Mouse (Mus musculus) midbrain, embryonic 14.5 days (tissue): ENCODE measurements around the gene Art2b. TPM values are rescaled to one million over a fixed set of nuclear protein-coding genes. Genes with fewer than 3 reads are reported as not detected.
A peak's percentile ranks its signal among the peaks of the same experiment; 100 is the strongest.

Source experiments
- ATAC-seq: fragments of 200-750 bp; cut with Nextera tagmentation; 2 replicates; pipeline ENCODE4 v1.8.0; 2017; ENCODE audit warnings: moderate number of reproducible peaks, moderate library complexity; ENCODE audit not compliant: low FRiP score, low TSS enrichment
- DNase-seq: peaks from one replicate; pipeline ENCODE4 v3.0.0-alpha.2; 2015
- H3K27ac ChIP-seq: fragments of 300-500 bp; sonication (generic); replicated peaks from 2 replicates; pipeline ENCODE4 v1.5.1; 2014; ENCODE audit warnings: mild to moderate bottlenecking, low read depth, low read length, moderate library complexity
- H3K27me3 ChIP-seq: fragments of 300-500 bp; sonication (generic); 2 replicates; pipeline ENCODE4 v1.6.1; 2014; ENCODE audit warnings: low read length, control low read depth, mixed read lengths; ENCODE audit not compliant: control insufficient read depth, insufficient read depth
- H3K36me3 ChIP-seq: fragments of 300-500 bp; sonication (generic); 2 replicates; pipeline ENCODE4 v1.6.1; 2014; ENCODE audit warnings: low read length, control low read depth; ENCODE audit not compliant: control insufficient read depth, insufficient read depth
- H3K4me1 ChIP-seq: fragments of 300-500 bp; sonication (generic); 2 replicates; pipeline ENCODE4 v1.6.1; 2014; ENCODE audit warnings: mild to moderate bottlenecking, antibody characterized with exemption, low read length, control low read depth; ENCODE audit not compliant: control insufficient read depth, insufficient read depth
- H3K4me2 ChIP-seq: fragments of 300-500 bp; sonication (generic); 2 replicates; pipeline ENCODE4 v1.6.1; 2014; ENCODE audit warnings: mild to moderate bottlenecking, low read length, moderate library complexity
- H3K4me3 ChIP-seq: fragments of 300-500 bp; sonication (generic); replicated peaks from 2 replicates; pipeline ENCODE4 v1.5.1; 2014; ENCODE audit warnings: low read depth, low read length
- H3K9ac ChIP-seq: fragments of 300-500 bp; sonication (generic); replicated peaks from 2 replicates; pipeline ENCODE4 v1.6.1; 2014; ENCODE audit warnings: mild to moderate bottlenecking, low read length, moderate library complexity
- H3K9me3 ChIP-seq: fragments of 300-500 bp; sonication (generic); 2 replicates; pipeline ENCODE4 v1.6.1; 2016; ENCODE audit warnings: low read length, control low read depth, mixed read lengths; ENCODE audit not compliant: control insufficient read depth
- WGBS: fragments of 180-500 bp; shearing (Covaris S2); extraction: QIAGEN DNeasy Blood & Tissue Kit; methylation state at CpG from one replicate; pipeline ENCODE4 v1.1.7; 2014; 5-methylcytosine and 5-hydroxymethylcytosine counted together
- polyA plus RNA-seq: library from polyadenylated mRNA; unstranded; fragments of >200 nt; fragmentation: Nextera tagmentation; extraction: Ambion mirVana; gene quantifications from 2 replicates; pipeline ENCODE4 v1.2.1, GENCODE M21; 2014

Art2b gene
- polyA plus RNA-seq, 1 experiment from 2014 or later = not detected

DNA sequence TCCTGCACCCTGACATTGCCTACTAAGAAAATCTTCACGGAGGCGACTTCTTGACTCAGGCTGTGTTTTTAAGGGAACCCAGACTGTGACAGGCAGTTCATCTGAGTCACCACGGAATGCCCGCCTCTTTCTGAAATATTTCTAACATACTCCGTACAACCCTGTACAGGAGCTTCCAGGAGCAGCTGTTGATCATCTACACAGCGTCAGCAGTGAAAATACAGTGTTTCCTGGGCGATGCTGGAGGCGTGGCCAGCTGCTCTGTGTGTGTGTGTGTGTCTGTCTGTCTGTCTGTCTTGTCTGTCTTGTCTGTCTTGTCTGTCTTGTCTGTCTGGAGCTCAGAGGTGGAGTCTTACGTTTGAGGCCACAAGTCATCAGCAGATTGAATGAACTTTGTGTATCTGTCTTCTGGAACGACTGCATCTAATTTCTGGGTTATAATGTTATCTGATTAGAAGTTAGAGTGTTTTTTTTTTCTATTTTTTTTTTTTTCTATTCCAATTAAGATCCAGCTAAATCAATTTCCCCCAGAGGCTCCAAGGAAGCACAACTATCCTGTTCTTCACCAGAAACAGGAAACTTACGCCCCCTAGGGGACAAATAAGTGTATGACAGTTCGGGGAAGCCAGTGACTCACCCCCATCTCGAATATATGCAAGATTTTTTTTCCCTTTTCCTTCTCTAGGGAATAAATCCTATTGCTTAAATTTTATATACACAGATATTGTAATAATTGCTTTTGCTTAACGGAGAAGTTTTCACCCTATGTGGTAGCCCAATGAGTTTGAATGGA, 47.1 kb downstream of the Art2b start:
- no peak overlapping the region for H3K4me2 ChIP-seq
- H3K27me3 ChIP-seq = no peaks in the 10 kb centered on the region
- H3K27ac ChIP-seq = no peak overlapping the region
- no peak overlapping the region for H3K4me3 ChIP-seq
- WGBS = 67% methylated on average over 14 of the region's 14 CpGs
- no peak for ATAC-seq
- peaks cover 11% of the 10 kb centered on the region; the same call in 1 of the 2 replicates for H3K4me1 ChIP-seq
- H3K36me3 ChIP-seq = no peaks in the 10 kb centered on the region
- no peak overlapping the region for H3K9ac ChIP-seq
- DNase-seq = peak; percentile 75
- H3K9me3 ChIP-seq = no peaks in the 10 kb centered on the region

DNA sequence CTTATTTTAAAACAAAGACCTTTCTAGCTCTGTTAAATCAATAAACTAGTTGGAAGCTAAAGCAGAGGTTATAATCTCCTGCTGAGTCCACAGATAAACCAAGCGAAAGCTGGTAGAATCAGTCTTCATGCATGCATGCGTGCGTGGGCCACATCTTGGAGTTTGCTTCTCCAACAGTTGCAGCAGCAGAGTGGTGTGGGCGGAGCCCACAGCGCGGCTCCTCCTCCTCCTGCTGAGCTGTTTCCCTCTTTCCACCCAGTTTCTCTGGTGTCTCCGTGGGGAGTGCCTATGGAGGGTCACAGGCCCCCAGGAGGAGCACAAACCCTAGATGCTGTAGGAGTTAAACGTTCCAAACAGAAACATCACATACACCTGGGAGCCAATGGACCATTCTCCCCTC, 47.9 kb downstream of the Art2b start:
- no peak for ATAC-seq
- no peak for DNase-seq
- Histone ChIP-seq H3K27me3 (no peaks in the 10 kb centered on the region), H3K4me3 (no peak overlapping the region), H3K4me1 (peaks cover 11% of the 10 kb centered on the region; the same call in 1 of the 2 replicates), H3K9me3 (no peaks in the 10 kb centered on the region), H3K27ac (no peak overlapping the region), H3K4me2 (no peak overlapping the region), H3K9ac (no peak overlapping the region), H3K36me3 (no peaks in the 10 kb centered on the region)
- 57% methylated on average over 8 of the region's 8 CpGs for WGBS

DNA sequence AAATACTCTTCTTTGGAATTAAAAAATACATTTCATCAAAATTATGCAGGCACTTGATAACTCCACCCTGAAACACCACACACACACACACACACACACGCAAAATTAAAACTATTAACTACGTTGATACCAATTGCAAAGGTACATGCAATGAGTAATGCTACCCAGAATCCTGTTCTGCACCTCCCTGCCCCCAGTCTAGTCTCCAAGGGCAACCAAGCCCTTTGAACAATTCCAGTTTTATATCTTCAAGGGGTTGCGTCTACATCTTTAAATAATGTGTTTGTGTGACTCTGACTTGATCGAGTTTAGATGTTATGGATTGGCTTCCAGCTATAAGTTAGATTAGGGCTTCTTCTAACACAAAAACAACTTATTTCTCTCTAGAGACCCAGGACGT, 49.9 kb downstream of the Art2b start:
- ATAC-seq = no peak
- no peaks in the 10 kb centered on the region for H3K36me3 ChIP-seq
- H3K4me2 ChIP-seq = no peak overlapping the region
- H3K27ac ChIP-seq = no peak overlapping the region
- peaks cover 11% of the 10 kb centered on the region; the same call in 1 of the 2 replicates for H3K4me1 ChIP-seq
- H3K9me3 ChIP-seq = no peaks in the 10 kb centered on the region
- no peak overlapping the region for H3K9ac ChIP-seq
- no peak for DNase-seq
- H3K4me3 ChIP-seq = no peak overlapping the region
- H3K27me3 ChIP-seq = no peaks in the 10 kb centered on the region
- 67% methylated on average over 5 of the region's 5 CpGs for WGBS

DNA sequence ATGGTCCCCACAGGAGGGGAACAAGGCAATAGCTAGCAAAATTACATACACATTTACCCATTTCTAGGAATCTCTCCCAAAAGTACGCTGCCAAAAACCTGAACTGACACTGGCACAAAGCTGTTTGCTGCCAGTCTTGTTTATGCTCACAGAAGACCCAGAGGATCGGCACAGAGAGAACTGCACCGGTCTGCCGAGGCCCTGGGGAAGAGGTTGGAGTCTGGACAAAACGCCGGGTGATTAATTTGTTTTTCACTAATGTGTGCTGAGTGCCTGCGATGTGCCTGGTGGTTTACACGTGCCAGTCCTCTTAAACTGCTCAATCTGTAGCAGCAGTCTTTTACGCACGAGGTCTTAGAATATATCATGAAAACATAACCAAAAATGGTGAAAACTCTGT, 50.3 kb downstream of the Art2b start:
- Histone ChIP-seq H3K27me3 (no peaks in the 10 kb centered on the region), H3K4me2 (no peak overlapping the region), H3K4me3 (no peak overlapping the region), H3K36me3 (no peaks in the 10 kb centered on the region), H3K9ac (no peak overlapping the region), H3K4me1 (peaks cover 11% of the 10 kb centered on the region; the same call in 1 of the 2 replicates), H3K9me3 (no peaks in the 10 kb centered on the region), H3K27ac (no peak overlapping the region)
- 64% methylated on average over 10 of the region's 10 CpGs for WGBS
- ATAC-seq (no peak), DNase-seq (peak; percentile 25)

DNA sequence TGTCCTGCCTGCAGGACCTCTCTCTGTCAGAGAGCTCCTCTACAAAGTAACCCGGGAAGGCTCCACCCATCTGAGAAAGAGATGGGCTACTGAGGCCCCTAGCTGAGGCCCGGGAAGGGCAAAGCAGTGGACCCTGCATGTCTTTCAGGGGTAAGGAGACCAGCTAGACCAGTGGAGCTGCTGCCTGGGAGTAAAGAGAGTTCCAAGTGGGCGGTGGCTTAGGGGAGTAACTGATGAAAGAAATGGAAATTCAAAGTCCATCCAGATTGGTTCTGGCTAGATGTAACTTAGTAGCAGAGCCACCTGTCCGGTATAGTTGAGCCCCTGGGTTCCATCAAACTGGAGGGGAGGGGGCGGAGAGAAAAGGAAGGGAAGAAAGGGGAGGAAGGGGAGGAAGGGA, 51.0 kb downstream of the Art2b start:
- H3K4me1 ChIP-seq = peaks cover 11% of the 10 kb centered on the region; the same call in 1 of the 2 replicates
- ATAC-seq (no peak), DNase-seq (no peak)
- H3K27ac ChIP-seq = no peak overlapping the region
- H3K9ac ChIP-seq = no peak overlapping the region
- no peaks in the 10 kb centered on the region for H3K36me3 ChIP-seq
- H3K27me3 ChIP-seq = no peaks in the 10 kb centered on the region
- no peaks in the 10 kb centered on the region for H3K9me3 ChIP-seq
- WGBS = 31% methylated on average over 5 of the region's 5 CpGs
- no peak overlapping the region for H3K4me3 ChIP-seq
- no peak overlapping the region for H3K4me2 ChIP-seq

Other genes starting within 250 kb of the Art2b start
- 2.0 and 8.7 TPM in 2 replicates for gene Arap1, start 237.5 kb downstream of the Art2b start, polyA plus RNA-seq
- gene Gm45837, start 174.7 kb downstream of the Art2b start, polyA plus RNA-seq = not detected in 2 replicates
- gene Pde2a, start 163.9 kb downstream of the Art2b start, polyA plus RNA-seq = 23.0 and 25.7 TPM in 2 replicates
- gene Clpb, start 78.0 kb upstream of the Art2b start, polyA plus RNA-seq = 32.0 and 38.5 TPM in 2 replicates
- gene Phox2a, start 232.7 kb upstream of the Art2b start, polyA plus RNA-seq = 0.84 and 1.00 TPM in 2 replicates